Comparison of ENCODE assay signal across 28 mouse cellular contexts in genomic region chr11:57551016-57551415, GRCm38 (mm10). TPM values are rescaled to one million over a fixed set of nuclear protein-coding genes. Genes with fewer than 3 reads are reported as not detected.
A peak's percentile ranks its signal among the peaks of the same experiment; 100 is the strongest.
DNase-seq lines count a peak whose midpoint lies in the region; ATAC-seq lines count a peak whose summit lies in the region.
"Had no signal": no experiment of that assay in that cellular context is flagged by ENCODE, and none has a peak within 500 bp of the region (broad histone marks: within the 10 kb centered on the region; RNA-seq: fewer than 3 reads in every experiment).

No protein-coding gene starts in this region.

- no peak overlapping the region for H3K4me2 ChIP-seq in hindbrain, embryonic 12.5 days (replicated peaks)
- no peak overlapping the region for H3K4me2 ChIP-seq in intestine, embryonic 16.5 days (ENCODE audit: low read depth, low read length)
- H3K4me2 ChIP-seq: embryonic facial prominence, embryonic 13.5 days; forebrain, embryonic 12.5 days; forebrain, embryonic 15.5 days; heart, embryonic 13.5 days; hindbrain, embryonic 13.5 days; intestine, embryonic 15.5 days had no signal

- H3K4me3 ChIP-seq in hindbrain, embryonic 10.5 days, result no peak overlapping the region
- no peak overlapping the region for H3K4me3 ChIP-seq in hindbrain, embryonic 12.5 days
- H3K4me3 ChIP-seq in intestine, embryonic 16.5 days (ENCODE audit: low read length), result no peak overlapping the region
- H3K4me3 ChIP-seq: embryonic facial prominence, embryonic 10.5 days; embryonic facial prominence, embryonic 13.5 days; erythroblast, embryonic 14.5 days; forebrain, embryonic 12.5 days; forebrain, embryonic 15.5 days; heart, adult 2 months; heart, embryonic 10.5 days; heart, embryonic 13.5 days; hindbrain, embryonic 13.5 days; intestine, embryonic 15.5 days had no signal

- DNase-seq in hindbrain, embryonic 10.5 days (ENCODE audit: low spot score), result no peak
- peak; percentile 71 for DNase-seq in adrenal gland, adult 2 months
- peak; percentile 65 for DNase-seq in adrenal gland, postnatal 14 days
- DNase-seq in frontal cortex, adult 2 months (ENCODE audit: extremely low spot score in 1 of 2, low spot score in 1 of 2), result no peak
- DNase-seq: B cell, adult 2 months; cerebellum, adult 2 months; cerebellum, adult 9-11 months; cerebellum, postnatal 36 days; embryo, embryonic 11 days; gastrocnemius, postnatal 10 days; gastrocnemius, postnatal 36 days; heart, adult 2 months; heart, postnatal 14 days; heart, postnatal 4 days; kidney, adult 18-20 months had no signal

- H3K27me3 ChIP-seq in hindbrain, embryonic 10.5 days (ENCODE audit: insufficient read depth, poor library complexity, severe bottlenecking), result no peaks in the 10 kb centered on the region
- no peaks in the 10 kb centered on the region for H3K27me3 ChIP-seq in hindbrain, embryonic 12.5 days
- no peaks in the 10 kb centered on the region for H3K27me3 ChIP-seq in intestine, embryonic 16.5 days (replicated peaks; ENCODE audit: control insufficient read depth, insufficient read depth, low read length)
- H3K27me3 ChIP-seq: hindbrain, embryonic 13.5 days; intestine, embryonic 15.5 days had no signal

- no peaks in the 10 kb centered on the region for H3K36me3 ChIP-seq in hindbrain, embryonic 10.5 days
- H3K36me3 ChIP-seq in hindbrain, embryonic 12.5 days, result no peaks in the 10 kb centered on the region
- no peaks in the 10 kb centered on the region for H3K36me3 ChIP-seq in intestine, embryonic 16.5 days (ENCODE audit: control insufficient read depth, insufficient read depth, low read length)
- H3K36me3 ChIP-seq: embryonic facial prominence, embryonic 10.5 days; embryonic facial prominence, embryonic 13.5 days; forebrain, embryonic 12.5 days; forebrain, embryonic 15.5 days; heart, embryonic 10.5 days; heart, embryonic 13.5 days; hindbrain, embryonic 13.5 days; intestine, embryonic 15.5 days had no signal

- no peak for ATAC-seq in hindbrain, embryonic 12.5 days (ENCODE audit: low FRiP score)
- ATAC-seq in monocyte, adult 5-6 weeks (replicated peaks; ENCODE audit: insufficient number of reproducible peaks, low FRiP score, low TSS enrichment, poor library complexity, severe bottlenecking), result no peak
- no peak for ATAC-seq in intestine, embryonic 16.5 days
- ATAC-seq: forebrain, embryonic 15.5 days; hindbrain, embryonic 16.5 days; intestine, embryonic 15.5 days had no signal

- 0 out of 2 replicates have a peak, but pooled peaks cover 3% of the 10 kb centered on the region for H3K9me3 ChIP-seq in hindbrain, embryonic 10.5 days
- no peaks in the 10 kb centered on the region for H3K9me3 ChIP-seq in hindbrain, embryonic 12.5 days (replicated peaks)
- H3K9me3 ChIP-seq in intestine, embryonic 16.5 days (ENCODE audit: control insufficient read depth, low read length), result no peaks in the 10 kb centered on the region
- H3K9me3 ChIP-seq: embryonic facial prominence, embryonic 10.5 days; embryonic facial prominence, embryonic 13.5 days; forebrain, embryonic 12.5 days; forebrain, embryonic 15.5 days; heart, embryonic 10.5 days; heart, embryonic 13.5 days; hindbrain, embryonic 13.5 days; intestine, embryonic 15.5 days had no signal

- H3K27ac ChIP-seq in hindbrain, embryonic 10.5 days, result 0 out of 2 replicates have a peak overlapping the region, but pooled peaks have one; percentile 50
- H3K27ac ChIP-seq in hindbrain, embryonic 12.5 days, result no peak overlapping the region
- H3K27ac ChIP-seq in intestine, embryonic 16.5 days (ENCODE audit: low read length), result no peak overlapping the region
- H3K27ac ChIP-seq: embryonic facial prominence, embryonic 10.5 days; embryonic facial prominence, embryonic 13.5 days; forebrain, embryonic 12.5 days; forebrain, embryonic 15.5 days; heart, adult 2 months; heart, embryonic 10.5 days; heart, embryonic 13.5 days; hindbrain, embryonic 13.5 days; intestine, embryonic 15.5 days had no signal

- H3K4me1 ChIP-seq in hindbrain, embryonic 10.5 days (replicated peaks), result peaks cover 56% of the 10 kb centered on the region
- H3K4me1 ChIP-seq in hindbrain, embryonic 12.5 days, result peaks cover 32% of the 10 kb centered on the region
- H3K4me1 ChIP-seq in intestine, embryonic 16.5 days (ENCODE audit: control insufficient read depth, insufficient read depth, low read length), result 0 out of 2 replicates have a peak, but pooled peaks cover 2% of the 10 kb centered on the region

- 90% methylated on average over 8 of the region's 8 CpGs for WGBS in hindbrain, embryonic 10.5 days
- 93% methylated on average over 8 of the region's 8 CpGs for WGBS in hindbrain, embryonic 12.5 days
- 83% methylated on average over 8 of the region's 8 CpGs for WGBS in intestine, embryonic 16.5 days

- H3K9ac ChIP-seq in hindbrain, embryonic 12.5 days, result no peak overlapping the region
- no peak overlapping the region for H3K9ac ChIP-seq in intestine, embryonic 16.5 days (ENCODE audit: low read depth, low read length)
- H3K9ac ChIP-seq: embryonic facial prominence, embryonic 13.5 days; forebrain, embryonic 12.5 days; forebrain, embryonic 15.5 days; heart, embryonic 13.5 days; hindbrain, embryonic 13.5 days; intestine, embryonic 15.5 days had no signal

RNA-seq across cellular contexts. Expression of gene Mfap3, which starts 32.6 kb away (rescaled TPM):
- 49.5 and 50.1 TPM in 2 replicates for polyA plus RNA-seq in hindbrain, embryonic 10.5 days (2016; fragmentation: Nextera tagmentation; extraction: Ambion mirVana)
- 57.6 and 59.7 TPM in 2 replicates for polyA plus RNA-seq in hindbrain, embryonic 12.5 days (2016; fragmentation: Nextera tagmentation; extraction: Ambion mirVana)
- 10 to 100 TPM; 22.3 to 26.3 TPM for total RNA-seq in adrenal gland, adult 2 months (2021)
- 5.0 and 6.7 TPM in 2 replicates for polyA plus RNA-seq in adrenal gland, adult 2 months (2012; rRNA removed)
- 29.5 and 36.4 TPM in 2 replicates for total RNA-seq in adrenal gland, postnatal 14 days (2021)
- 17.2 and 18.1 TPM in 2 replicates for polyA plus RNA-seq in frontal cortex, adult 2 months (2012; rRNA removed)
- 33.6 to 36.5 TPM (median 36.0 TPM) in 3 replicates for total RNA-seq in monocyte, adult 5-6 weeks (2017)
- 36.1 and 37.6 TPM in 2 replicates for polyA plus RNA-seq in intestine, embryonic 16.5 days (2015; fragmentation: Nextera tagmentation; extraction: Ambion mirVana)

RNA-seq across cellular contexts. Expression of gene Fam114a2, which starts 32.6 kb away (rescaled TPM):
- polyA plus RNA-seq in hindbrain, embryonic 10.5 days (2016; fragmentation: Nextera tagmentation; extraction: Ambion mirVana), result 70.3 and 70.5 TPM in 2 replicates
- polyA plus RNA-seq in hindbrain, embryonic 12.5 days (2016; fragmentation: Nextera tagmentation; extraction: Ambion mirVana), result 86.3 and 88.2 TPM in 2 replicates
- total RNA-seq in adrenal gland, adult 2 months (2021), result 10 to 100 TPM; 62.1 to 66.5 TPM
- 18.1 and 22.7 TPM in 2 replicates for polyA plus RNA-seq in adrenal gland, adult 2 months (2012; rRNA removed)
- 52.8 and 57.8 TPM in 2 replicates for total RNA-seq in adrenal gland, postnatal 14 days (2021)
- 42.2 and 42.7 TPM in 2 replicates for polyA plus RNA-seq in frontal cortex, adult 2 months (2012; rRNA removed)
- total RNA-seq in monocyte, adult 5-6 weeks (2017), result 33.8 to 60.8 TPM (median 36.3 TPM) in 3 replicates
- 89.6 and 90.5 TPM in 2 replicates for polyA plus RNA-seq in intestine, embryonic 16.5 days (2015; fragmentation: Nextera tagmentation; extraction: Ambion mirVana)

Comparison
In these comparisons a context has a peak if more than half of its experiments do, and no peak if none do; other contexts are left out.
1. DNase-seq: peak in adrenal gland, adult 2 months (single experiment) and adrenal gland, postnatal 14 days (single experiment); none in hindbrain, embryonic 10.5 days (single experiment) and frontal cortex, adult 2 months (0 of 2).